Mouse (Mus musculus): ENCODE measurements around the gene Cfap45. TPM values are rescaled to one million over a fixed set of nuclear protein-coding genes. Genes with fewer than 3 reads are reported as not detected.

Gene Cfap45
- total RNA-seq (2021), result 1 to 10 TPM; 2.3 to 2.5 TPM

DNA sequence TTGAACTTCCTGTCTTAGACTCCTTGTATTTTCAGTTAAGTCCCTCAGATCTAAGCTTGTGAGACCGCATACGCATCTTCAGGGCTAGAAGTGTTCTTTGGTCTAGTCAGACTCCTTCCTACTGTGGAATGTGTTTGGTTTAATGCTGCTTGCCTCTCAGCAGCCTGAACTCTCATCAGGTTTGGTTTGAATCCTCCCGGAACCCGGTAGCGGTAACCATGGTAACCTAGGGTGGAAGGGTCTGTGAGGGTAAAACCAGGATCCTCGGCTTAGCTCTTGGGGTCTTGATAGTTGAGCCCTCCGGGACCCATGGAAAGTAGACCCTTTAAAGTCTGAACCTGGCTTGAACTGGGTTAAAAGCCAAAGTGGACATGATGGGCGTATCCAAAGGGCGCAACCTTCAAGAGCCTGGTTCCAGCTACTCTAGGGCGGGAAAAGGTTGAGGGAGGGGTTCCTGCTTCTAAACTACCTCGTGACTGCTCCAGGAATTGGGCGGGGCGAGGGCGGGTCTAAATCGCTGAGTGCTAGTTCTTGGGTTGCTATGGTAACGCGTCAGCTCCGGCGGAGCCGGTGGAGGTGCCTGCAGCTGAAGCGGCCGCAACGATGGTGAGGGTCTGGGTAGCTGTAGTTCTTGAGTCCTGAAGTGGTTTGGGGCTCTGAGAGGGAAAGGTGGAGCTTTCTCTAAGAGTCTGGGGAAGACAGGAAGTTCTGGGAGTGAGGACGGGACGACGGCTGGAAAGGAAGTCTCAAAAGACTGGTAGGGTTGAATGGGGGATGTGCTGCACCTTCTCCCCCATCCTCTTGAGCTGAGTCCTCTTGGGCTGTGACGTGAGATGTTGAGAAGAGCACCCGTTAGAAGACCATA, at the start of gene Cfap45:
Gene Cfap45, plus strand, starts transcription at position 226 of the 865 bp plus-strand sequence.
- DNase-seq, result peak; percentile 85
- intact Hi-C loops (cut with DNase I), result loop anchor here (10.0 kb wide), 1 partner anchor 854 kb away; no protein-coding TSS in a partner anchor

DNA sequence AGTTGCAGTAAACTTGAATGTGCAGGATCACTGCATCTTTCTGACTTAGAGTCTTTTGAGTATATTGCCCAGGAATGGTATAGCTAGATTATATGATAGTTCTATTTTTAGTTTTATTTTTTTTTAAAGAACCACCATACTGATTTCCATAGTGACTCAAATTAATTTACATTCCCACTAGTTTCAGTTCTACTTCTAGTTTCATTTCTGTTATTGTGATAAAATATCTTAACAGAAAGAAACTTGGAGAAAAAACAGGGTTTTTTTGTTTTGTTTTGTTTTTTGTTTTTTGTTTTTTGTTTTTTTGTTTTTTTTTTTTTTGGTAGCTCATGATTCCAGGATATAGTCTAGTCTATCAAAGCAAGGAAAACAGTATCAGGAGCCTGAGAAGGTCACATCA, 47.7 kb upstream of the Cfap45 start:
- no peak for DNase-seq
- intact Hi-C loops (cut with DNase I), result no loop called here

DNA sequence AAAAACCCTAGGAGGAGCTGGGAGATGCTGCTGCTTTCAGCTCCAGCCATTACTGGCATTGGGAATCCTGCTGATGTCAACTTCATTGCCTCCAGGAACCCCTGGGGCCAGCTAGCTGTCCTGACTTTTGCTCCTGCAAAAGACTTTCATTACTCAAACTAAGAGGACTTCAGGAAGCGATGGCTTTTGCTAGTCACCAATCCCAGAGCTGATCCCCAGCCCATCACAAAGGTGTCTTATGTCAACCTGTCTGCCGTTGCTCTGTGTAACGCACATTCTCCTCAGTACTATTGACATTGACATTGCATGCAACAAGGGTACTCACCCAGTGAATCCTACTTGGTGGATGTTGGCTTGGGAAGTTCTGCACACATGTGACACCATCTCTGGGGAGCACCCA, 46.4 kb upstream of the Cfap45 start:
- intact Hi-C loops (cut with DNase I), result no loop called here
- no peak for DNase-seq

DNA sequence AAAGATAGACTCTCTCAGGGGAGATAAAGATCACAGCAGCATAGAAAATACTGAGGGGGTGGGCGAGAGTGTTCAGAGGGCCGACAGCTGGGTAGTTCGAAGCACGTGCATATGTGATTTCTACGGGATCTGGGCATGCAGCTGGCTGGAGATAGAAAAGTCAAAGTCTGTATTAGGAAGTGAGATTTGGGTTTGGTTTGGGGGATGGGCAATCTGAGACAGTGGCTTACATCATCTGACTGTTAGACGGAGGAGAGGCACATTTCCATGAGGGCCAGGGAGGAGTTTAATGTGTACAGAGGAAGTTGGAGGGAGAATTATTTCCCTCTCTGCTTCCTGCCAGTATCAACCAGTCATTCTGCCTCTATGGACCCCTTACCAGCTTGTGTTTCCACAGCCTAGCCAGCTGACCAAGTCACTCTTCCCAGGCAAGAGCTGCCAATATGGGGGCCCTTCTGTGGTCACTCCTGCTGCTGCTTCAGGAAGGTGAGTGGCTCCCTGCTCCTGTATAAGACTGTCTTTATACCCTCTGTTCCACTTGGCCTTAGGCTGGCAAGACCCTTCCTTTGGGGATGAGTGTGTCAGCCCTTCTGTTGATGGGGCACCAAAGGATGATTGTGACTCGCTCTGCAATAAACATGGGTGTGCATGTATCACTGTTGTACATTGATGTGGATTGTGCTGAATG, 45.4 kb upstream of the Cfap45 start, which contains the start of gene Slamf9:
Gene Slamf9, plus strand, starts transcription at position 305 of the 688 bp plus-strand sequence.
- intact Hi-C loops (cut with DNase I), result no loop called here
- DNase-seq, result no peak

DNA sequence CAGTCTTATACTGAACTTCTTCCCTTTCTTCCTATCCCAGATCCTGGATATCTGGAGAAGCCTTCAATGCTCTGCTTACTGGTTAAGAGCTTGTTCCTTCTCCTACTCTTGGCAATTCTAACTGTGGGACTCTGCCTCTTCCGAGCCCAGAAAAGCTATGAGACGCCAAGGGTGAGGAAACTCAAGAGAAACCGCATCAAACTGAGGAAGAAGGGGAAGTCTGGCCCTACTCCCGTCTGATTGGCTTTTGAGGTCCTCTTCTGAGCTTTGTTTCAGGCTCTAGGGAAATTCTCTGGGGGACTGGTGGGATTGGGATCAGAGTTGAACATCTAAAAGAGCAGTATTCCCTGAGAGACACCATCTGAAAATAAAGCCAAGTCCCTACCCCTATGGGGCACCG, 42.6 kb upstream of the Cfap45 start:
- DNase-seq, result no peak
- intact Hi-C loops (cut with DNase I), result no loop called here

- no peak for DNase-seq
- intact Hi-C loops (cut with DNase I), result loop anchor here (10.0 kb wide), 1 partner anchor 914 kb away; no protein-coding TSS in a partner anchor
Measured at GRCm38 (mm10) chr1:172480376-172480775, 40.2 kb upstream of the Cfap45 start.

DNA sequence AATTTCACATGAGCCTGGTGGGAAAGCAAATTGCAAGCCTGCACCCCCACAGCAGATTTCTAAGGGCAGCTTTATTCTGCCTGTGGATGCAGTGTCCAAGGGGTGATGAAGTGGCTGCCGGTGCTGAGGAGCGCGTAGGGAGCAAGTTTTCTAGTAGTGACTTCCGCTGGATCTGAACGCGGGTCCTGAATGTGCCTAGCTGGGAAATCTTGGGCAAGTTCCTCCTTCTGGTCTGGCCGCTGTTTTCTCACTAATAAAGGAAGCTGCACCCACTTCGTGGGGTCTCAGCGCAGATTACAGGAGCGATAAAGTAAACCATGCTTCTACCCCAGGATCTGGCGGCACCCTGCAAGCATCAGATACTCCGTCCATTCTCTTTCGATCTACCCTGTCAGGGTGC, 39.5 kb upstream of the Cfap45 start:
- DNase-seq, result no peak

DNA sequence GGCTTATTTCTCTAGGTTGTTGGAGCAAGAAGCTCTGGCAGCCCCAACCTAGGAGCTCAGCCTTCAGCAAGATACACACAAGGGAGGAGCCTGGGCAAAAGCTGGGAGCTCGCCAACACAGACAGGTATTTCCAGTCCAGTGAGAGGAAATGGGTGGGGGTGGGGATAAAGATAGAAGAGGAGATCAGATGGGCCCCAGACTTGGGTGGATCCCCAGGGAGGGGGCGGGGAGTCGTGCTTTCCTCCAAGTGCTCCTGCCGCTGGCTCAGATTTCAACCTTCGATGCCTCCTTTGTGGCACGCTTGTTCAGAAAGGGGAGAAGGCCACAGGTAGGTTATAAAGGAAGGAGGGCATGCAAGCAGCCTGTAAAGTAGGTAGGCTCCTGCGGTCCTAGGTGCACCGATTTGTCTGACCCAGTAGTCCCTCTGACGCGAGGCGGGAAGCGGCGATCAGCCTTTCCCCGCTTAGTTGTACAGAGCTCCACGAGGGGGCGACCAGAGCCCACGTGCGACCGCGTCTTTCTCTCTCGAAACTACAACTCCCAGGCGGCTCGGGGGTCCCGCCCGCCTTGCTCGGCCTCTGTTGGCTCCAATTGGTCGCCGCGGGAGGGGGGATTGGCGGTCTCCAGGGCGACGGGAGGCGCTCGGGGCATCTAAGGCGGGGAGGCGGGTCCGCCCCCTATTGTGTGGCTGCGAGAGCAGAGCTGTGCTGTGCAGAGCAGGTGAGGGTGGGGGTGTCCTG, 38.9 kb upstream of the Cfap45 start, which contains the start of gene Igsf9:
Gene Igsf9, plus strand, starts transcription at position 249 of the 741 bp plus-strand sequence.
- intact Hi-C loops (cut with DNase I), result loop anchor here (10.0 kb wide), 1 partner anchor 913 kb away; no protein-coding TSS in a partner anchor
- DNase-seq, result peak; percentile 97

More for the DNA sequence above, 39.5 kb upstream of the Cfap45 start:
- intact Hi-C loops (cut with DNase I), result loop anchor here (10.0 kb wide), 1 partner anchor 914 kb away; no protein-coding TSS in a partner anchor

DNA sequence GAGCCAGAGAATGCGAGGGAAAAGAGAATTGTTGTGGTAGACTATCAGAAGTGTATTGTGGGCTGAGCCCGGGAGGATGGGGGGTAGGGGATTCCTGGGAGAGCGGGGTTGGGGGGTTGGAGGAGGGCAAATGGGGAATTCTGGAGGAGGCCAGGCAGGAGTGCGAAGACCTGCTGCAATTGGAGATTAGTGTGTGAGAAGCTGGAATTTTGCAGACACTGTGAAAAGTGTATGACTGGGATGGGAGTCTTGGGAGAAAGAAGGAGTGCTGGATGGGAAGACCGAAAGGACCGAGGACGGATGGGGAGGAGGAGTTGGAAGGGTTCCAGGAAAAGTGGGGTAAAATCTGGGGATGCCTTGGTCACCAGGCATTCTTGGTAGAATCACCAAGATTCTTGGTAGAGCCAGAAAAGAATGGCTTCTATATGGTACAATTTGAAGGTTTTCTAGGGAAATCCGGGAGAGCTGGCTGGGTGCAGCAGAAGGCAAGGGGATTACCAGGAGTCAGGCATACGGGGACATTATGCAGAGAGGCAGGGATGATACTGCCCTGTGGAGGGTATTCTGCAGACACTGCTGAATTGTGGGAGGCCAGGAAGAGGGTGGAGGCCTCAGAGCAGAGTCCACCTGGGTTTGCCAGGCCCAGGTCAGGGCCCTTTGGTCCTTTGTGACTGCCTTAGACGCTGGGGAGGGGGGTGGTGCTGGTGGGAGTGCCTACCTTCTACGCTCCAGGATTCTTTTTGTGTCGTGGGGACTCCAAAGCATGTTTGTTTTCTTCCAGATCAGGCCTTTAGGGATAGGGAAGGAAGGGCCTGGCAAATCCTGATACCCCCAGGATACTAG, 37.9 kb upstream of the Cfap45 start:
- no peak for DNase-seq
- intact Hi-C loops (cut with DNase I), result loop anchor here (10.0 kb wide), 1 partner anchor 912 kb away; no protein-coding TSS in a partner anchor

DNA sequence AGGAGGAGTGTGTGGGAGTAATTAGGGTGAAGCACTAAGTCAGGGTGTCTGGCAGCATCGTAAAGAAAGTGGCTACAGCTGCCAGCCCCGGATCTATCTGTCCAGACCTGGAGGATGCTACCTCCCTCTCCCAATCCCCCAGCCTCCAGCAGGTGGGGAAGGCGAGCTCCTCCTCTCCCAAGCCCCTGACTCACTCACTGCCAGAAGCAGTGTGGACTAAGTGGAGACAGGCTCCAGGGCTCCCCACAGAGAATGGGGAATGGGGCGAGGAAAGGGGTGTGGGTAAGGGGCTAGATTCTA, 37.3 kb upstream of the Cfap45 start:
- DNase-seq, result no peak
- intact Hi-C loops (cut with DNase I), result loop anchor here (10.0 kb wide), 1 partner anchor 911 kb away; no protein-coding TSS in a partner anchor

DNA sequence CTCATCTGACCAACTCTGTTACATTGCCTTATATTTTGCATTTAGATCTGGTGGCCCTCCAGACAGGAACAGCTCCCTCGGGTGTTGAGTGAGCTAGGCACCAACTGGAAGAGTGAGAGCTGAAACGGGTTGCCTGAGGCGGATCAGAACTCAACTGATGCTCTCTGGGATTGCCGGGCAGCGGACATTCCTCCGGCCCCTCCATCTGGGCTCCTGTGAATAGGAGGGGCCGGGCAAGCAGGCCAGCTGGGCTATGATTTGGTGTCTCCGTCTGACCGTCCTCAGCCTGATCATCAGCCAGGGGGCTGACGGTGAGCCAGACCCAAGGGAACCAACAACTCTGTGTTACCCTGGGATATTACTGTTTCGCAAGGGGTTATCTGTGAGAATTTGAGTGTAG, 36.4 kb upstream of the Cfap45 start:
- DNase-seq, result no peak
- intact Hi-C loops (cut with DNase I), result loop anchor here (10.0 kb wide), 1 partner anchor 911 kb away; no protein-coding TSS in a partner anchor

DNA sequence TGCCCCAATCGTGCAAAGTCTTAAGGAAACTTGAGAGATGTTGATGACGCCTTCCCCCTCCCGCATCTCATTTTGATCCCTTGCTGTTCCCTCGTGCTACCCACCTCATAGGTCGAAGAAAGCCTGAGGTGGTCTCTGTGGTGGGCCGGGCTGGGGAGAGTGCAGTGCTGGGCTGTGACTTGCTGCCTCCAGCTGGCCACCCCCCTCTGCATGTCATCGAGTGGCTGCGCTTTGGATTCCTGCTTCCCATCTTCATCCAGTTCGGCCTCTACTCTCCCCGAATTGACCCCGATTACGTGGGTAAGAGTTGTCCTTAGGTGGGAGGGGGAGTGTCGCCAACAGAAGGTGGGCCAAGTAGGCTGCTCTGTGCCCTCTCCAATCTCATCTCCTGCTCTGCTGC, 35.9 kb upstream of the Cfap45 start:
- intact Hi-C loops (cut with DNase I), result loop anchor here (10.0 kb wide), 1 partner anchor 910 kb away; no protein-coding TSS in a partner anchor
- no peak for DNase-seq

GRCm38 (mm10) chr1:172485821-172486220, 34.8 kb upstream of the Cfap45 start:
- DNase-seq, result no peak
- intact Hi-C loops (cut with DNase I), result loop anchor here (10.0 kb wide), 1 partner anchor 909 kb away; no protein-coding TSS in a partner anchor

GRCm38 (mm10) chr1:172486236-172486635, 34.4 kb upstream of the Cfap45 start:
- intact Hi-C loops (cut with DNase I), result loop anchor here (10.0 kb wide), 1 partner anchor 909 kb away; no protein-coding TSS in a partner anchor
- DNase-seq, result no peak

DNA sequence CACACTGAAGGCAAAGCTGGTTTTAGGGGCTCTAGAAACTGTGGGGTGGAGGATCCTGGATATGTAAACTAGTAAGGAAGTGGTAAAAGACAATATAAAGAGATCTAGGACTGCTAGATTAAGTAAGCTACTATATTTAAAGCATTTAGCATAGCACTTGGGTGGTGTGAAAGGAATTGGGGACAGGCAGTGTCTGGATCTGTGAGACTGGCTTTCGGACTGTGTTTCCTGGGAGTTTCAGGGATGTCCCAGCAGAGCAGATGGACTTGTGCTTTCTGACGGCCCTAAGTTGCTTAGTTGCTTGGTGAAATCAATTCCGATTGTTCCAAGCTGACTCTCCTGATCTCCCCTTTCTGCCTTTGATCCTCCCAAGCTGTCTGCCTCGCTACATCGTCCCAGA, 34.0 kb upstream of the Cfap45 start:
- intact Hi-C loops (cut with DNase I), result loop anchor here (10.0 kb wide), 1 partner anchor 908 kb away; no protein-coding TSS in a partner anchor
- no peak for DNase-seq

DNA sequence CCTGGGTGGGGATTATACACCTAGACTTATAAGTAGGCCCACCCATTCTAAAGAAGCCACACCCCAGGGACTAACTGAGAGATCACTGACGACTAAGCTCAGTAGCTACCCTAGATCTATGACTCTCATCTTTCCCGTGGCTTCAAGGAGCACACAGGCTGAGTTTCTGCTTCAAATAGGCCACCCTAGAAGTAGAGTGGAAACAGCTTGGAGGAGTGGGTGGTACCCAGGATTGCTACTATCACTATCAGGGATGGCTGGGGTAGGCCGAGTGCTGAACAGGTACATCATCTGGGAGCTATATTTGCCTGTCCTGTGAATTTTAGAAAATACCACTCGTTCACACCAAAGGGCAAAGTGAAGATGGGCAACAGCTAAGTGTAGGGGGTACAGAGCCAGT, 32.7 kb upstream of the Cfap45 start:
- intact Hi-C loops (cut with DNase I), result loop anchor here (2.0 to 10.0 kb wide), 2 partner anchors 75 to 907 kb away; no protein-coding TSS in a partner anchor
- DNase-seq, result no peak

GRCm38 (mm10) chr1:172488831-172489230, 31.8 kb upstream of the Cfap45 start:
- DNase-seq, result no peak

DNA sequence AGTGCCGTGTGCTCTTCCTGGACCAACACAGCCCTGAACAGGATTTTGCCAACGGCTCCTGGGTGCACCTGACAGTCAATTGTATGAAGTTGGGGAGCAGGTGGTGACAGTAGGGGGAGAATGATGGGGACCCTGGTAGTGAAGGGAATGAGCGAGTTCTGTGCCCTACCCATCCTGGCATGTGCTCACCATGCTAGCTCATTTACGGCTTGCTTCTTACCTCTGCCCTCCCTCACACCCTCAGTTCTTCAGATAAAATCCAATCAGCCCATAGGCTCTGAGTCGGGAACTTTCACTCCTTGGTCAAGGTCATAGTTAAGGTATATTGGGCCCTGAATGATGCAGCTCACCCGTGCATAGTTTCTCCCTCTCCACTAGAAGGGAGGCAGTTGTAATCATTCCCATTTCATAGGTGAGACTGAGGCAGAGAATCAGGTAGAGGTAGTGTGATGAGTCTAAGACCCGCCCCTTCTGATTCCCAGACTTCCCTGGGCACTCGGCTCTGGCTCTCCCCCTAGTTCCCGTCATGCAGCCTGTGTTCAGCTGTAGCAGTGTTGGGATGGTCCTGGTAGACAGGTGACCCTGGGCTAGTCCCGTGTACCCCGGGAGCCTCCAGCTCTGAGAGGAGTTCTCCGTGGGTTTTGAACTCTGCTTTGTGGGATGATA, 30.9 kb upstream of the Cfap45 start:
- DNase-seq, result no peak
- intact Hi-C loops (cut with DNase I), result loop anchor here (2.0 to 10.0 kb wide), 2 partner anchors 77 to 905 kb away; no protein-coding TSS in a partner anchor

More at GRCm38 (mm10) chr1:172488831-172489230, 31.8 kb upstream of the Cfap45 start:
- intact Hi-C loops (cut with DNase I), result loop anchor here (2.0 to 10.0 kb wide), 2 partner anchors 76 to 906 kb away; no protein-coding TSS in a partner anchor

- DNase-seq, result peak; percentile 91
- intact Hi-C loops (cut with DNase I), result no loop called here
Measured at GRCm38 (mm10) chr1:172490261-172490661, 30.3 kb upstream of the Cfap45 start.
